In the genomic region with DNA sequence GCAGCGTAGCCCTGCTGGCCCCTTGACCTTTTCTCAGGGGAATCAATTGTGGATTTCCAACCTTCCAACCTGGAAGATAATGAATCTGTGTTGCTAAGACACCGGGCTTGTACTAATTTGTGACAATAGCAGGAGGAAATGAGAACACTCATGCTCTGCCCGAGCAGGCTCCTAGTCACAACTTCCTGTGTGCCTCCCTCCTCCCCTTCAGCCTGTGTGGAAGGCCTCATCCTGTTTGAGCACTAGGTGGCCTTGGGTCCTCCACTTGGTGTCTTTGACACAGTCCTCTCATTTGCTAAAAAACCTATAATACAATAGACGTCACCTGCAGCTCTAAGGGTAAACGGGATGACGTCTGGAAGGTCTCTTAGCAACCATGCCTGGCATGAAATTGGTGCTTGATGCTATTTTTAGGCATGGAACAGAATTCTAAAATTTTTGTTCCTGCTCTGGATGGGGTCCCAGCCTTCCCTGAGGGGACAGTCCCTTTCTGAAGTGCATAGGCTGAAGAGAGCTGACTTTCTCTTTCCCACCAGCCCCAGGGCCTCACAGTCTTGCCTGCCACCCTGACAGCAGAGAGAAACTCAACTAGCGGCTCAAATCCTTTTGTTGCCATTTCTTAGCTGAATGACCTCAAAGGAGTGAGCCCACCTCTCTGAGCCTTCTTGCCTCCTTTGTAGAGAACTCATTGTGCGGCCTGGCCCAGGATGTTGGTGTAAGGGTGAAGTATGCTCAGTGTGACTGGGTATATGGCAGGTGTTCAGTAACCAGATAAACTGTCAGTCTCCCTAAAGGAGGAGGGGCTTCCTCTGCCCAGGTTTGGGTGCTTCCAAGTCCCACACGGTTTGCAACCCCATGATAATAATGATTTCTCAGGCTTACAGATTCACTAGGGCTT, we compare ENCODE assay signal across 10 mouse cellular contexts.
DNase-seq lines count a peak whose midpoint lies in the region; ATAC-seq and TF ChIP-seq lines count a peak whose summit lies in the region.
"Had no signal": no experiment of that assay in that cellular context is flagged by ENCODE, and none has a peak within 500 bp of the region (broad histone marks: within the 10 kb centered on the region; RNA-seq: fewer than 3 reads in every experiment).

No protein-coding gene starts in this region.

- no peaks in the 10 kb centered on the region for H3K27me3 ChIP-seq in lung, embryonic 15.5 days
- no peaks in the 10 kb centered on the region for H3K27me3 ChIP-seq in stomach, postnatal 0 days (ENCODE audit: control insufficient read depth, insufficient read depth, low read length)
- H3K27me3 ChIP-seq: embryonic facial prominence, embryonic 12.5 days; stomach, embryonic 15.5 days had no signal

- no peak overlapping the region for H3K9ac ChIP-seq in lung, embryonic 15.5 days
- H3K9ac ChIP-seq in stomach, postnatal 0 days (ENCODE audit: low read length): no peak overlapping the region
- H3K9ac ChIP-seq: embryonic facial prominence, embryonic 12.5 days; stomach, embryonic 15.5 days had no signal

- no peaks in the 10 kb centered on the region for H3K36me3 ChIP-seq in lung, embryonic 15.5 days
- no peaks in the 10 kb centered on the region for H3K36me3 ChIP-seq in stomach, postnatal 0 days (ENCODE audit: control insufficient read depth, insufficient read depth, low read length)
- H3K36me3 ChIP-seq: embryonic facial prominence, embryonic 12.5 days; stomach, embryonic 15.5 days had no signal

- H3K4me1 ChIP-seq in lung, embryonic 15.5 days: 0 out of 2 replicates have a peak, but pooled peaks cover 5% of the 10 kb centered on the region
- no peaks in the 10 kb centered on the region for H3K4me1 ChIP-seq in stomach, postnatal 0 days (replicated peaks; ENCODE audit: control insufficient read depth, insufficient read depth)
- H3K4me1 ChIP-seq: stomach, embryonic 15.5 days had no signal

- H3K9me3 ChIP-seq in lung, embryonic 15.5 days: no peaks in the 10 kb centered on the region
- H3K9me3 ChIP-seq in stomach, postnatal 0 days (ENCODE audit: control insufficient read depth, low read length): no peaks in the 10 kb centered on the region
- H3K9me3 ChIP-seq: embryonic facial prominence, embryonic 12.5 days; stomach, embryonic 15.5 days had no signal

- no peak overlapping the region for H3K4me2 ChIP-seq in lung, embryonic 15.5 days
- H3K4me2 ChIP-seq in stomach, postnatal 0 days (replicated peaks; ENCODE audit: low read depth): no peak overlapping the region
- H3K4me2 ChIP-seq: embryonic facial prominence, embryonic 12.5 days; stomach, embryonic 15.5 days had no signal

- intact Hi-C loops in heart, postnatal 25 days (cut with DNase I): loop anchor here (5.0 kb wide), 1 partner anchor 87 kb away; no protein-coding TSS in a partner anchor

- 57% methylated on average over 9 of the region's 9 CpGs for WGBS in lung, embryonic 15.5 days
- WGBS in stomach, postnatal 0 days: 61% methylated on average over 9 of the region's 9 CpGs

- H3K27ac ChIP-seq in lung, embryonic 15.5 days: peak overlapping the region; percentile 22; the same call in 1 of the 2 replicates
- no peak overlapping the region for H3K27ac ChIP-seq in stomach, postnatal 0 days (replicated peaks)
- H3K27ac ChIP-seq: embryonic facial prominence, embryonic 12.5 days; stomach, embryonic 15.5 days had no signal

- peak; percentile 35 for DNase-seq in cerebellum, adult 18-20 months
- DNase-seq in cerebellum, adult 11-12 months: no peak
- no peak for DNase-seq in lung, adult 18-20 months
- DNase-seq in heart, postnatal 25 days (ENCODE audit: low spot score): peak; percentile 12
- peak; percentile 49 to 56 for DNase-seq in lung, postnatal 4 days
- no peak for DNase-seq in stomach, postnatal 0 days (ENCODE audit: low spot score)
- DNase-seq in urinary bladder, postnatal 10 days (ENCODE audit: low spot score): no peak

- no peak for ATAC-seq in lung, embryonic 15.5 days (ENCODE audit: borderline replicate concordance, extremely low read depth, low FRiP score, low TSS enrichment)
- 0 out of 2 replicates have a peak, but pooled peaks have one; percentile 44 for ATAC-seq in stomach, postnatal 0 days (ENCODE audit: low FRiP score, low TSS enrichment)

- no peak overlapping the region for H3K4me3 ChIP-seq in lung, embryonic 15.5 days
- no peak overlapping the region for H3K4me3 ChIP-seq in stomach, postnatal 0 days (ENCODE audit: low read depth, low read length)
- H3K4me3 ChIP-seq: embryonic facial prominence, embryonic 12.5 days; stomach, embryonic 15.5 days had no signal

- TF ChIP-seq EP300 in stomach, postnatal 0 days (optimal IDR thresholded peaks at IDR 0.05): no peak

- no peak for TF ChIP-seq CTCF in stomach, postnatal 0 days (IDR thresholded peaks at IDR 0.05; ENCODE audit: low read depth)

Comparison
In these comparisons a context has a peak if more than half of its experiments do, and no peak if none do; other contexts are left out.
1. DNase-seq: peak in cerebellum, adult 18-20 months (2 of 2), heart, postnatal 25 days (single experiment) and lung, postnatal 4 days (2 of 2); none in cerebellum, adult 11-12 months (single experiment), lung, adult 18-20 months (0 of 2), stomach, postnatal 0 days (single experiment) and urinary bladder, postnatal 10 days (single experiment).